Mouse (Mus musculus) urinary bladder, postnatal 4 days (tissue): ENCODE measurements around the gene Adamtsl5.

ENCODE experiments used
- DNase-seq, 2 experiments: peaks; one replicate each; pipeline ENCODE4 v3.0.0; 2021 to 2022; ENCODE audit warnings: low spot score in 2 of 2

Adamtsl5 gene

DNA sequence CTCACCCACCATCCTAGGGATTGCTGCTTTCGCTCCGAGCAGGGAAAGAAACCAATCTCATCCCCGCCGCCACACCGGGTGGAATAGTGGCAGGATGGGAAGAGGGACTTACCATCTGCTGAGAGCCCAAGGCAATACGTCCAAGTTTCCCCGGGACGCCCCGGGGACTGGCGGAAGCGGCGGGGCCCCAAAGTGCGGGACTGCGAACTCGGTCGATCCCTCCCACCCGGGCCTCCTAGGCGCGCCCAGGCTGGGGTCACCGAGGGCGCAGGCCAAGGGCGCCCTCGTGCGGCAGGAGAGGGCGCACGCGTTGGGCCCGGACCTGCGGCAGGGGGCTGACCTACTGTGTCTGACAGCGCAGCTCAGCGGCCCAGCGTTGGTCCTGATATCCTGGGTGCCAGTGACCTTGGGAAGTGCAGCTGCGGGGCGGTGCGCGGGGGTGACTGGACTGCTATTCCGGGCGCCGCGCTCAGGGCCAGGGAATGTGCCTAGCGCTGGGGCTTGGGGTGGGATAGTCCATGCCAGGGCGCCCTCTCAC is at the start of gene Adamtsl5:
Gene Adamtsl5 (minus strand): TSS at position 169 of the 538 bp plus-strand sequence.
- DNase-seq: peak; percentile 72 to 73

- DNase-seq: no peak
Observed at GRCm38 (mm10) chr10:80397524-80398173, 49.4 kb upstream of the Adamtsl5 start.

DNA sequence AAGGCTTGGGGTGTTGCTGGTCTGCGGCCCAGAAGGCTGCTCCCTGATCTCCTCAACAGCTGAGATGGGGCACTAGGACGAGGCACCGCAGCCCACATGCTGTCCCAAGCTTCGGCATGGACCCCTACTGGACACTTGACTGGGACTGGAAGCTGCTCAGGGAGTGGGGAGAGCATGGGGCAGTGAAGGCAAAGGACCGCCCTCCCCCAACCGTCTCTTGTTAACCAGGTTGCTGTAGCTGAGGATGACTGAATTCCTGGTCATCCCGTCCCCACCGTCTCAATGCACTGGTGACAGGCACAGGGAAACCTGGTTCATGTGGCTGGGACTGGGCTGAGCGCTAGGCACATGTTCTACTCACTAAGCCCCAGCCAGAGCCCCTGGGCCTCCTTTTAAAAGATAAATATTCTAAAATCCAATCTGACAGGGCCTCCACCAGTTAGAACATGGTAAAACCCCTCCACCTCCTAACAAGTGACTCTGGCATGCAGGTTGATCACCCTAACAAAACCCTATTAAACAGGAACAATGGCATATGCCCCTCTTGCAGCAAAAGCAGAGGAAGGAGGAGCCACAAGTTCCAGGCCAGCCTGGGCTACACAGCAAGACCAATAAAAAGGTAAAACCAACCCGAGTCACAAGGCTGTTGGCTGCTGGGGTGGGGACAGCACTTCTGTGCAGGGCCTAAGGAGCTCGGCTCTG is 48.8 kb upstream of the Adamtsl5 start:
- no peak for DNase-seq

GRCm38 (mm10) chr10:80395025-80395627 is 46.9 kb upstream of the Adamtsl5 start:
- no peak for DNase-seq

DNA sequence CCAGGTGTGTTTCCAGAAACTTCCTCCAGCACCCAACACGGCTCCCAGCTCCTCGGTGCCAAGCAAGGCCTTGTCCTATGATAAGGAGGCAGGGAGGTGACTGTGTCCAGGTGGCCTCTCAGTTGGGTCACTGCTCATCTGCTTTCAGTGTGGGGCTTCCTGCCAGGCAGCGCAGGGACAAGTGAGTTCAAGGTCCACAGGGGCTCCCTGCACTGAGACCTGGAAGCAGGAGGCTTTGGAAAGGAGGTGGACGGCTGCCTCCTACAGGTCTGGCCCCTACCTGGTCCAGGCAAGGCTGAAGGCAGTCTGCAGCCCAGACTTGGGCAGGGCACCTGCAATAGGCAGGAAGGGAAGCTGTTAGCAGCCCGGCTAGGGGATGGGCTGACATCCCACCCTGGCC is 44.5 kb upstream of the Adamtsl5 start:
- DNase-seq: no peak

DNA sequence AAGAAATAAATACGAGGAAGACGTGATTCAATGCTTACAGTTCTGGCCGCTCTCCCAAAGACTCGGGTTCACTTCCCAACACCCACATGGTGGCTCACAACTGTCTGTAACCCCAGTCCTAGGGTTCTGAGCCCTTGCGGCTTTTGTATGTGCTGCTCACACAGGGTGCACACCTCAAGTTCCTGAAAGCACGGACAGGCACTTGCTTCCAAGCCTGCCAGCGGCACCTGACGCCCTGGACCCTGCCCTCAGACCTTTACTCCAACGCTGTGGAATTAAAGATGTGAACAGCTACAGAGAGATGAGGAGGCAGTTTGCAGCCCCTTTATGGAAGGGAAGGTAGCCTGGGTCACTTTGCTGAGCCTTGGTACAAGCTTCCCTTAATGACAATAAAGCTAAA is 42.5 kb upstream of the Adamtsl5 start:
- DNase-seq: no peak

GRCm38 (mm10) chr10:80389185-80389708 is 41.0 kb upstream of the Adamtsl5 start:
- DNase-seq: no peak

DNA sequence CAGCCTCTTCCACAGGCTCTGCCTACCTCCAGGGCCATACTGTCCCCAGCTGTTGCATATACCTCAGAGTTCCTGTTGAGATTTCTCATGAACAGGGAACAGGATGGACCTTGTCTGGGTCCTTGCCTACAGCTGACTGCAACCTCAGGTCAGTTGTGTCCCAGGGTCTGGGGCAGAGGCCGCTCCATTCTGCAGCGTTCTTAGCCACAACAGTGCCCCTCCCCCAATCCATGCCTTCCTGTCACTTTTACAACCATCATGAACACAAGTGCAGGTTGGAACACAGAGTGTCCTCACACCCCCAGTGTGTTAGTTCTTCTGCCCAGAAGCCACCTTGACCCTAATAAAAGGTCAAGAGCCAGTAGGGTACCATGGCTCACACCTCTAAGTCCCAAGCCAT is 40.5 kb upstream of the Adamtsl5 start:
- no peak for DNase-seq

DNA sequence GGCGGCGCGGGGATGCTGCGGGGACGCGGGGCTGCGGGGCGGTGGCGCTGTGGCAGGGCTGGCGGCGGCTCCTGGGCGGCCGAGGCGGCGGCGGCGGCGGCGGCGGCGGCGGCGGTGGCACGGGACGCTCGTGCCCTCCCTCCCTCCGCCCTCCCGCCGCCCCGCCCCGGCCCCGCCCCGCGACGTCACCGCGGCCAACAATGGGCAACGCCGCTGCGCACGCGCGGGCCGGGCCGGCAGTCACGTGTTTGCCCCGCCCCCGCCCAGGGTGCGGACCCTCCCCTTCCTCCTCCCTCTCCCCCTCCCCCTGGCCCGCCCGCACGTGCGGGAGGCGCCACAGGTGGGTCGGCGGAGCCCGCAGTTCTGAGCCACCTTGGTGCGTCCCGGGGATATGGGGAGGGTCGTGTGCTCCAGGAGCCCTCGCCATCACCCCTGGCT is 39.3 kb upstream of the Adamtsl5 start, which contains the start of gene Mex3d:
Gene Mex3d (minus strand): TSS at position 138 of the 438 bp plus-strand sequence.
- DNase-seq: peak; percentile 86 to 87

DNA sequence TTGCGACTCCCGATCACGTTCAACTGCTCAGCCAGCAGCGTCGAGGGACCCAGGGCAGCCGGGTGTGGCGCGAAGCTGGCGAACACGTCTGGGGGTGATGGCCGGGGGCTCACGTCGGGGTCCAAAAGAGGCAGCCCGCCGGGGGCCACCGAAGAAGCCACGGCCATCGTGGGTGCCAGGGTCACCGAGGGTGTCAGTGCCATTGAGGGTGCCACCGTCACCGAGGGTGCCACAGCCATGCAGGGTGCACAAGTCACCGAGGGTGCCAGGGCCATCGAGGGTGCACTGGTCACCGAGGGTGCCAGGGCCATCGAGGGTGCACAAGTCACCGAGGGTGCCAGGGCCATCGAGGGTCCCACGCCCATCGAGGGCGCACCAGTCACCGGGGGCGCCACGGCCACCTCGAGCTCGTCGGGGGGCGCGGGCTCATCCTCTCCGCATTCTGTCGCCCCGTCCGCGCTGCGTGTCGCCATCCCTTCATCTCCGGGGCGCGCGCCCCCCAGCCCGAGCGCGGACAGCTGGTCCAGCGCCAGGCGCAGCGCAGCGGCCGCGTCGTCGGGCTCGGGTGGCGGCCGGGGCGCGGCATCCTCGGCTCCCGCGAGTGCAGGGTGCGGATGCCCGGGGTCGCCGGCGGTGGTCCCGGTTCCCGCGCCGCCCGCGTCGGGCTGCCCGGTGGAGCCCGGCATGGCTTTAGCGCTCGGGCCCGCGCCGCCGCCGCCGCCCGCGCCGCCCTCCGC is 38.7 kb upstream of the Adamtsl5 start:
- no peak for DNase-seq

DNA sequence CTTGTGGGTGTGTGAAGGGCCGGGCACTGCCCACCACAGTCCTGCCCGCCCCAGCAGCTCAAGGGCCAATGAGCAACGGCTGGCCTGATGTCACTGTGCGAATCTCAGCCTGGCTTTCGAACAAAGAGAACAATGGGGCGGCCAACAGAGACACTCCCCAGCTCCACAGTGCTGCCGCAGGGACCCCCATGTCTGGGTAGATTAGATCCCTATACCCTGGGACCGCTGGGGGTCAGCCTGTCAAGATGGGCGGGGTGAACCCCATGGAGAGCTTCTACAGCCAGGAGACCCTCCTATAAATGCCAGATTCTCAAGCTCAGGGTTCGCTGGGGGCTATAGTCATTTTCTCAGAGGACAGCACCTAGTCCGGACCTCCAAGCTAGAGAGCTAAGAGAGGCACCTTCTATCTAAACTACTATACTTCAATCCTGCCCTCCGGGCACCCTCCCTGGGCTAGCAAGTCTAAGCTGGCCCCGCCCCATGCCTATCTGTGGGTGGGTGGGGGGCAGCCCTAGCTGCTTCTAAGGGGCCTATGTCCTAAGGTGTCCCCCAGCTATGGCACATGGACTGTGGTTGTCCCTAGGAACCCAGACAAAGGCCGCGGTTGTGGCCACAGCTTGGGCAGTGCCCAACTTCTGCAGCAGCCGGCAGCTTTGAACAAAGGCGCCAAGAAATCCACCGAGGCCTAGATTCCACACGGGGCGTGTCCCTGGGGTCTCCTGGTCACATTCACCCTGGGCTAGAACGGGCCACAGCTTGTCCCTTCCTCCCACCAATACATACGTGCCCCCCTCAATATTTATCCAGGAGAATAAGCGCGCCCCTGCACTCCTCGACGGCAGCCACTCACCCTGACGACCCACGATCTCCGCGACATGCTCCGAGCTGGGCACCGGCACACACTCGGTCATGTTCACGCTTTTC is 37.9 kb upstream of the Adamtsl5 start:
- no peak for DNase-seq

GRCm38 (mm10) chr10:80385310-80385709 is 37.1 kb upstream of the Adamtsl5 start:
- no peak for DNase-seq

GRCm38 (mm10) chr10:80384709-80385108 is 36.5 kb upstream of the Adamtsl5 start:
- DNase-seq: no peak

- DNase-seq: no peak
Observed at GRCm38 (mm10) chr10:80384115-80384639, 36.0 kb upstream of the Adamtsl5 start.

DNA sequence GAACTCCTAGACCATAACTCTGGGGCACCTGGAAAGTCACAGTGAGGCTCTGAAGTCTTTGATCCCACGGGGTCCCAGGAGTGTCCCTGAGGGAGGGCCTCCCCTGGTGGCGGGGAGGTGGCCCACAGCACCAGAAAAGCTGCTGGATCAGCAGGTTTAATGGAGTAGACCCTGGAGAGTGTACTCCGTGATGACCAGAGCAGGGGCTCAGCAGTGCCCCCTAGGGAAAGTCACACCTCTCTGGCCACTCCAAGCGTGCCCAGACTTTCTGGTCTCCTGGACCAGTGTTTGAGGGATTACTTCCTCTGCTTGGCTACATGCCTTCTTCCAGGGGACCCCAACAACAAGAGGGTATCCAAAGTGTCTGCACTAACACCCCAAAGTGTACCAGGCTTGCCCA is 35.2 kb upstream of the Adamtsl5 start:
- DNase-seq: no peak

- DNase-seq: no peak
Observed at GRCm38 (mm10) chr10:80382641-80383365, 34.6 kb upstream of the Adamtsl5 start.

- no peak for DNase-seq
Observed at GRCm38 (mm10) chr10:80377716-80378115, 29.5 kb upstream of the Adamtsl5 start.

- peak; percentile 84 to 96 for DNase-seq
Observed at GRCm38 (mm10) chr10:80376160-80376559, 27.9 kb upstream of the Adamtsl5 start.

DNA sequence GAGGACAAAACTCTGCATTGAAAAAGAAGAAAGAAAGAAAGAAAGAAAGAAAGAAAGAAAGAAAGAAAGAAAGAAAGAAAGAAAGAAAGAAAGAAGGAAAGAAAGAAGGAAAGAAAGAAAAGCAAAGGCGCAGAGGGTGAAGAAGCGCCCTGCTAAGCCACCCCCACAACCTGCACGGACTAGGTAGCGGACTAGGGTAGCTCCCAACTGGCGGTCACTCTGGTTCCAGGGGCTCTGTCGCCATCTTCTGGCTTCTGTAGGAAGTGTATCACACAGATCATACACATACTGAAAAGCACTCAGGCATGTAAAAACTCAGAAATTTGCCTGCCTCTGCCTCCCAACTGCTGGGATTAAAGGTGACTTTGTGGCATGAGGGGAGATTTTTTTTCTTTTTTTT is 25.9 kb upstream of the Adamtsl5 start:
- DNase-seq: peak in 1 of 2 experiments; percentile 83

DNA sequence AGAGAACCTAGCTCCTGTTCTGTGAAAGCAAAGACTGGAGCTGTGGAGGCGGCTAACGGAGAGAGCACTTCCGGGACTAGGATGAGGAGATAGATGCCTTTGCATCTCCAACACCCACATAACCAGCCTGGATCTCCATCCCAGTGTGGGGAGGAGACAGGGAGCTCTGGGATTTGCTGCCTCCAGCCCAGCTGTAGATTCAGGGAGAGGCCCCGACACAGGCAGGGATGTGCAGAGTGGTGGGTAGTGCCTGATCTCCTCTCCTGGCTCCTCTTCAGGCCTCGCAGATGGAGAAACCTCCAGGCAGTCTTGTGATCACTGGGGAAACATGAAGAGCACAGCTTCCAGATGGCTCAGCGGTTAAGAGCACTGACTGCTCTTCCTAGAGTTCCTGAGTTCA is 24.5 kb upstream of the Adamtsl5 start:
- no peak for DNase-seq
